Mouse (Mus musculus) forebrain, embryonic 15.5 days (tissue): ENCODE results near the gene Dnajc30. TPM values are rescaled to one million over a fixed set of nuclear protein-coding genes. Genes with fewer than 3 reads are reported as not detected.

Experiments
- ATAC-seq: fragments of 200-750 bp; cut with Nextera tagmentation; replicated peaks from 2 replicates; pipeline ENCODE4 v1.8.0; 2017; ENCODE audit warnings: mild to moderate bottlenecking, moderate TSS enrichment, moderate library complexity
- H3K27ac ChIP-seq: fragments of 300-500 bp; sonication (generic); replicated peaks from 2 replicates; pipeline ENCODE4 v1.5.1; 2015; ENCODE audit warnings: mild to moderate bottlenecking, inconsistent platforms
- H3K27me3 ChIP-seq: fragments of 300-500 bp; sonication (generic); 2 replicates; pipeline ENCODE4 v1.6.1; 2015; ENCODE audit warnings: inconsistent platforms
- H3K36me3 ChIP-seq: fragments of 300-500 bp; sonication (generic); 2 replicates; pipeline ENCODE4 v1.6.1; 2015; ENCODE audit warnings: mild to moderate bottlenecking, inconsistent platforms
- H3K4me1 ChIP-seq: fragments of 300-500 bp; sonication (generic); 2 replicates; pipeline ENCODE4 v1.6.1; 2015; ENCODE audit warnings: inconsistent platforms
- H3K4me2 ChIP-seq: fragments of 300-500 bp; sonication (generic); replicated peaks from 2 replicates; pipeline ENCODE4 v1.6.1; 2015; ENCODE audit warnings: mild to moderate bottlenecking, inconsistent platforms
- H3K4me3 ChIP-seq: fragments of 300-500 bp; sonication (generic); 2 replicates; pipeline ENCODE4 v1.5.1; 2015; ENCODE audit warnings: mild to moderate bottlenecking, inconsistent platforms
- H3K9ac ChIP-seq: fragments of 300-500 bp; sonication (generic); replicated peaks from 2 replicates; pipeline ENCODE4 v1.6.1; 2015; ENCODE audit warnings: mild to moderate bottlenecking, inconsistent platforms
- H3K9me3 ChIP-seq: fragments of 300-500 bp; sonication (generic); 2 replicates; pipeline ENCODE4 v1.6.1; 2016; ENCODE audit warnings: inconsistent platforms
- WGBS: fragments of 180-500 bp; shearing (Covaris S2); methylation state at CpG from one replicate; pipeline ENCODE4 v1.1.7; 2015; ENCODE audit warnings: mixed read lengths; 5-methylcytosine and 5-hydroxymethylcytosine counted together
- polyA plus RNA-seq: library from polyadenylated mRNA; unstranded; fragments of >200 nt; fragmentation: Nextera tagmentation; extraction: Ambion mirVana; gene quantifications from 2 replicates; pipeline ENCODE4 v1.2.1, GENCODE M21; 2015

Gene Dnajc30
- polyA plus RNA-seq, 1 experiment from 2014 or later = 39.8 TPM

GRCm38 (mm10) chr5:135080539-135080938 lies 16.5 kb downstream of the Dnajc30 start:
- Histone ChIP-seq H3K4me3 (no peak overlapping the region), H3K4me2 (no peak overlapping the region), H3K9ac (no peak overlapping the region), H3K9me3 (no peaks in the 10 kb centered on the region), H3K36me3 (no peaks in the 10 kb centered on the region), H3K27ac (no peak overlapping the region), H3K27me3 (no peaks in the 10 kb centered on the region), H3K4me1 (peaks cover 16% of the 10 kb centered on the region)
- no peak for ATAC-seq
- WGBS = 90% methylated on average over 5 of the region's 5 CpGs

GRCm38 (mm10) chr5:135086871-135087270 lies 22.9 kb downstream of the Dnajc30 start:
- Histone ChIP-seq H3K27me3 (peaks cover 32% of the 10 kb centered on the region), H3K36me3 (no peaks in the 10 kb centered on the region)

GRCm38 (mm10) chr5:135089653-135090052 lies 25.7 kb downstream of the Dnajc30 start, which contains the start of gene Mlxipl:
Mlxipl (plus strand) TSS chr5:135089890.
- Histone ChIP-seq H3K9ac (no peak within 1 kb of the TSS), H3K4me1 (no peaks in the 10 kb centered on the region), H3K9me3 (no peaks in the 10 kb centered on the region), H3K36me3 (no peaks in the 10 kb centered on the region), H3K4me2 (peak within 1 kb of the TSS; percentile 18; the same call in 1 of the 2 replicates), H3K27me3 (peaks cover 32% of the 10 kb centered on the region), H3K4me3 (peak within 1 kb of the TSS; percentile 10; the same call in 1 of the 2 replicates), H3K27ac (no peak within 1 kb of the TSS)
- ATAC-seq = no peak
- 1% methylated on average over 39 of the region's 39 CpGs for WGBS

More at GRCm38 (mm10) chr5:135086871-135087270, 22.9 kb downstream of the Dnajc30 start:
- H3K4me3 ChIP-seq = no peak overlapping the region
- H3K9ac ChIP-seq = no peak overlapping the region
- 67% methylated on average over 4 of the region's 4 CpGs for WGBS
- H3K9me3 ChIP-seq = no peaks in the 10 kb centered on the region
- H3K4me1 ChIP-seq = no peaks in the 10 kb centered on the region
- H3K27ac ChIP-seq = no peak overlapping the region
- ATAC-seq = no peak
- no peak overlapping the region for H3K4me2 ChIP-seq

GRCm38 (mm10) chr5:135100981-135101380 lies 37.0 kb downstream of the Dnajc30 start:
- no peaks in the 10 kb centered on the region for H3K4me1 ChIP-seq
- ATAC-seq = no peak
- no peak overlapping the region for H3K9ac ChIP-seq
- WGBS = 54% methylated on average over 1 of the region's 1 CpGs
- no peak overlapping the region for H3K4me3 ChIP-seq
- H3K9me3 ChIP-seq = no peaks in the 10 kb centered on the region
- no peak overlapping the region for H3K27ac ChIP-seq
- no peaks in the 10 kb centered on the region for H3K36me3 ChIP-seq
- H3K4me2 ChIP-seq = no peak overlapping the region
- H3K27me3 ChIP-seq = peaks cover 20% of the 10 kb centered on the region; the same call in 1 of the 2 replicates

- Histone ChIP-seq H3K36me3 (no peaks in the 10 kb centered on the region), H3K9me3 (no peaks in the 10 kb centered on the region), H3K27me3 (peaks cover 50% of the 10 kb centered on the region), H3K4me1 (peaks cover 17% of the 10 kb centered on the region), H3K4me2 (no peak overlapping the region), H3K4me3 (no peak overlapping the region), H3K9ac (no peak overlapping the region), H3K27ac (no peak overlapping the region)
- 65% methylated on average over 11 of the region's 11 CpGs for WGBS
- ATAC-seq = no peak
These were observed 40.1 kb downstream of the Dnajc30 start for GRCm38 (mm10) chr5:135103999-135104660.

- peaks cover 55% of the 10 kb centered on the region for H3K27me3 ChIP-seq
- WGBS = under 1% methylated on average over 48 of the region's 48 CpGs
- no peaks in the 10 kb centered on the region for H3K36me3 ChIP-seq
- H3K9me3 ChIP-seq = no peaks in the 10 kb centered on the region
- H3K27ac ChIP-seq = no peak overlapping the region
- peaks cover 17% of the 10 kb centered on the region for H3K4me1 ChIP-seq
- peak overlapping the region; percentile 72 for H3K4me2 ChIP-seq
- peak overlapping the region; percentile 43 for H3K9ac ChIP-seq
- H3K4me3 ChIP-seq = peak overlapping the region; percentile 44
- ATAC-seq = peak; percentile 82
These were observed 42.8 kb downstream of the Dnajc30 start for GRCm38 (mm10) chr5:135106758-135107256.

- peak overlapping the region; percentile 72 for H3K4me2 ChIP-seq
- ATAC-seq = no peak
- H3K27ac ChIP-seq = no peak overlapping the region
- H3K27me3 ChIP-seq = peaks cover 55% of the 10 kb centered on the region
- 13% methylated on average over 40 of the region's 40 CpGs for WGBS
- no peaks in the 10 kb centered on the region for H3K9me3 ChIP-seq
- no peaks in the 10 kb centered on the region for H3K36me3 ChIP-seq
- peaks cover 17% of the 10 kb centered on the region for H3K4me1 ChIP-seq
- H3K9ac ChIP-seq = no peak overlapping the region
- H3K4me3 ChIP-seq = peak overlapping the region; percentile 44
These were observed 43.8 kb downstream of the Dnajc30 start for GRCm38 (mm10) chr5:135107521-135108501.

GRCm38 (mm10) chr5:135109017-135109416 lies 45.0 kb downstream of the Dnajc30 start:
- Histone ChIP-seq H3K4me3 (no peak overlapping the region), H3K9ac (no peak overlapping the region), H3K4me1 (peaks cover 17% of the 10 kb centered on the region), H3K27me3 (peaks cover 48% of the 10 kb centered on the region), H3K9me3 (no peaks in the 10 kb centered on the region), H3K27ac (no peak overlapping the region), H3K4me2 (no peak overlapping the region), H3K36me3 (no peaks in the 10 kb centered on the region)
- WGBS = 57% methylated on average over 6 of the region's 6 CpGs
- no peak for ATAC-seq

GRCm38 (mm10) chr5:135109426-135109825 lies 45.4 kb downstream of the Dnajc30 start:
- ATAC-seq = no peak
- no peaks in the 10 kb centered on the region for H3K9me3 ChIP-seq
- no peak overlapping the region for H3K4me3 ChIP-seq
- no peak overlapping the region for H3K9ac ChIP-seq
- no peak overlapping the region for H3K27ac ChIP-seq
- H3K36me3 ChIP-seq = no peaks in the 10 kb centered on the region
- H3K4me2 ChIP-seq = no peak overlapping the region
- 92% methylated on average over 3 of the region's 3 CpGs for WGBS
- peaks cover 48% of the 10 kb centered on the region for H3K27me3 ChIP-seq
- H3K4me1 ChIP-seq = peaks cover 17% of the 10 kb centered on the region

- Histone ChIP-seq H3K27ac (no peak overlapping the region), H3K9ac (no peak overlapping the region), H3K4me1 (peaks cover 17% of the 10 kb centered on the region), H3K27me3 (peaks cover 44% of the 10 kb centered on the region), H3K4me3 (no peak overlapping the region), H3K36me3 (no peaks in the 10 kb centered on the region), H3K9me3 (no peaks in the 10 kb centered on the region), H3K4me2 (no peak overlapping the region)
- no peak for ATAC-seq
- 72% methylated on average over 6 of the region's 6 CpGs for WGBS
These were observed 46.0 kb downstream of the Dnajc30 start for GRCm38 (mm10) chr5:135109976-135110375.

- H3K27me3 ChIP-seq = peaks cover 8% of the 10 kb centered on the region
- no peak overlapping the region for H3K27ac ChIP-seq
- H3K9ac ChIP-seq = no peak overlapping the region
- H3K4me3 ChIP-seq = no peak overlapping the region
- WGBS = 88% methylated on average over 12 of the region's 12 CpGs
- H3K36me3 ChIP-seq = no peaks in the 10 kb centered on the region
- no peak for ATAC-seq
- H3K4me2 ChIP-seq = no peak overlapping the region
- no peaks in the 10 kb centered on the region for H3K9me3 ChIP-seq
- H3K4me1 ChIP-seq = no peaks in the 10 kb centered on the region
These were observed 49.8 kb downstream of the Dnajc30 start for GRCm38 (mm10) chr5:135113782-135114181.

- H3K9me3 ChIP-seq = no peaks in the 10 kb centered on the region
- no peak overlapping the region for H3K27ac ChIP-seq
- no peaks in the 10 kb centered on the region for H3K36me3 ChIP-seq
- WGBS = 84% methylated on average over 8 of the region's 8 CpGs
- H3K4me2 ChIP-seq = no peak overlapping the region
- H3K27me3 ChIP-seq = no peaks in the 10 kb centered on the region
- no peak overlapping the region for H3K4me3 ChIP-seq
- no peak overlapping the region for H3K9ac ChIP-seq
- no peak for ATAC-seq
- H3K4me1 ChIP-seq = no peaks in the 10 kb centered on the region
These were observed 51.2 kb downstream of the Dnajc30 start for GRCm38 (mm10) chr5:135115241-135115640.
